Mouse (Mus musculus): ENCODE measurements around the gene Wnt3. TPM values are rescaled to one million over a fixed set of nuclear protein-coding genes. Genes with fewer than 3 reads are reported as not detected.
"Not testable (repeated sequence)": the region's sequence is repeated elsewhere in the genome, so short reads cannot be mapped to it uniquely, and the experiment has no call there.

Wnt3 gene
- total RNA-seq (2017) = not detected in 3 replicates

DNA sequence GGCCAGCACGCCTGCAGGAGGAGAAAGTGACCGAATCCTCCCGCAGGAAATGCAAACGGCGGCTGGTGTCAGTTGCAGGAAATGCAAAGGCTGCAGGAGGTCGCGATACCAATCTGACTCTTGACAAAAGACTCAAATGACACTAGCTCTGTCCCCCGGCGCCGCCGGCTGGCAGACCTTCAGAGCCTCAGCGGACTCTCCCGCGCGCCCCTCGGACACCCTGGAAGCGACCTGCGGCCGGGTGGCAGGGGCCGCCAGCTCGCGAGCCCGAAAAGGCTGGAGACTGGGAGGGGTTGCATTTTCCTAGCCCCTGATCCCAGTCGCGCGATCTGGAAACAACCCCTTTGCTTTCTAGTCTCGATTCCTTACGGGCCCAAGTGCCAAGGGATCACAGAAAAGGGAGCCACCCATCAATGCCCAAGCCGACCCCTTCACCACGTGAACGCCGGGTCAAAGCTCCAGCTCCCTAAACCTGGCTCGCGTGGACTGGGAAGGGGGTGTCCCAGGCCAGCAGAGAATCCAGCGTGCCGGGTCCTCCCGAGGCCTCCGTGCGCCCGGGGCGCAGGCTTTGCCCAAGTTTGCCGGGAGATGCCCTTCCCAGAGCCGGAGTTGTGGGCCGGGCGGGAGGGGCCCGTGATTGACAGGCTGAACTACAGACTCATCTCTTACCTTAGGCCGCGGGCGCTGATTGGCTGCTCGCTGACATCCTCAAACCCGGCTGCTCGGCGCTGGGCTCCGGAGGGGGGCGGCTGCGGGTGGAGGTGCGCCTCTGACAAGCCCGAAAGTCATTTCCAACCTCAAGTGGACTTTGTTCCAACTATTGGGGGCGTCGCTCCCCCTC lies at the start of gene Wnt3:
TSS of gene Wnt3 (plus strand) at position 764 of the 841 bp plus-strand sequence.
- ATAC-seq (replicated peaks; ENCODE audit: insufficient number of reproducible peaks, low FRiP score, low TSS enrichment, poor library complexity, severe bottlenecking) = no peak

- no peak for ATAC-seq (replicated peaks; ENCODE audit: insufficient number of reproducible peaks, low FRiP score, low TSS enrichment, poor library complexity, severe bottlenecking)
Observed at GRCm38 (mm10) chr11:103724331-103724771, 49.6 kb upstream of the Wnt3 start.

DNA sequence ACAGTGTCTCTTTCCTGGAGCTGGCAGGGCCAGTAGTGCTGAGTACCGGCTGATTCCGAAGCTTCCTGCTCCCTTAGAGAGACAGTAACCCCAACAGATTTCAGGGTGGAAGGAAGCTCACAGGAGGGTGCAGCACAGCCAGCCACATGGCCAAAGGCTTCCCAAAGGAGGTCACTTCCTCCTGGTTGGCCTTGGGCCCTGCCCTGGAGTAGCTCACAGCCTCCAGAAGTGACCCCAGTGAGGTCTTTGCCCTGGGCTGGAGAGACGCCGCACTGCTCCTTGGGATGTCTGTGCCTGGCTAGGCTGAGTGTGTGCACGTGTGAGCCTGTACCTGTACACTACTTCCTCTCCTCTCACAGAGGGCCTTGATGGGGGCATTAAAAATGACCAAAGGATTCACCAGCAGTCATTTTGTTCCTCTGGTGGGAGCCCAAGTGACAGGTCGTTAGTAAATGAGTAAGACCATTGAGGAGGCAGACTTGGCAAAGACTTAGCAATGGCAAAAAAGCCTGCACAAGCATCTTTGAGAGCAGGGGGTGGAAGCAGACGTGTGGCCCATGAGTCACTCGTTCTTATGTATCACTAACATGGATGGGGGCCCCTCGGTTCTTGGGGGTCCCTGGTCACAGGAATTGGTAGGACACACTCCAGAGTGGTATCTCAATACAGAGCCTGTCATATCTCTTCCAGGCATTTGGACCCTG lies 44.5 kb upstream of the Wnt3 start:
- no peak for ATAC-seq (replicated peaks; ENCODE audit: insufficient number of reproducible peaks, low FRiP score, low TSS enrichment, poor library complexity, severe bottlenecking)

DNA sequence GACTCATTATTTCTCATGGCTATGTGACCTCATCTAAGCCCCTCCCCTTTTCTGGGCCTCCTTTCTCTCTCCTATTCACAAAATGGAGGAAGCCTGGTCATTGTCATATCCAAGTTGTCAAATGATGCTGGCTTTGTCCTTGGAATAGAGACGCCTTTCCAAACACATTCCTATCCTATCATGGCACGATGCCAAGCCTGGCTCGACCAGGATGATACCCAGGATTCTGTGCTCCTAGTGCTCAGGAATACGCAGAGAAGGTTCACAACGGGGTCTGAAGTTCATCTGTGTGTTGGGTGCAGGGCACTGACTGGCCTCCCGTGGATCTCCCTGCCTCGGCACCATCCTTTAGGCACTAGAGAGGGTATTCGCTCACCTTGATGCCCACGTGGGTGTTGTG lies 42.4 kb upstream of the Wnt3 start:
- ATAC-seq (replicated peaks; ENCODE audit: insufficient number of reproducible peaks, low FRiP score, low TSS enrichment, poor library complexity, severe bottlenecking) = no peak

DNA sequence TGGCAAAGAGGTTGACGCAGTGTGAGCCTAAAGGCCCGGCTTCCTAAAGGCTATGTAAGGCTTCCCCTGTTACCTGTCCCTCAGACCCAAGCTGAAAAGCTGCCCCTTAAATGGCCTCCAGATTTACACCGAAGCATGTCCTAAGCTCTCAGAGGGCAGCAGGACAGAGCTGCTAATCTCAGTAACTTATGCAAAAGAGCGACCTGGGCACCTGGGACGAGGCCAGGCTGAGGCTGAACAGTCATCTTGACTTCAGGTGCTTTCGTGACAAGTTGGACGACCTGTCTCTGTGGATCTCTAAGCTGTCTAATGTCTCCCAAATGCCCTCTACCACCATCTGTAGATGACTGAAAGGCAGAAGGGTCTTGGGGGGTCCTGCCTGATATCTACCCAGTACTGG lies 41.6 kb upstream of the Wnt3 start:
- ATAC-seq (replicated peaks; ENCODE audit: insufficient number of reproducible peaks, low FRiP score, low TSS enrichment, poor library complexity, severe bottlenecking) = no peak

GRCm38 (mm10) chr11:103733069-103733468 lies 40.9 kb upstream of the Wnt3 start:
- no peak for ATAC-seq (replicated peaks; ENCODE audit: insufficient number of reproducible peaks, low FRiP score, low TSS enrichment, poor library complexity, severe bottlenecking)

GRCm38 (mm10) chr11:103733961-103734360 lies 40.0 kb upstream of the Wnt3 start:
- no peak for ATAC-seq (replicated peaks; ENCODE audit: insufficient number of reproducible peaks, low FRiP score, low TSS enrichment, poor library complexity, severe bottlenecking)

- ATAC-seq (replicated peaks; ENCODE audit: insufficient number of reproducible peaks, low FRiP score, low TSS enrichment, poor library complexity, severe bottlenecking) = no peak
Observed at GRCm38 (mm10) chr11:103734411-103735045, 39.4 kb upstream of the Wnt3 start.

DNA sequence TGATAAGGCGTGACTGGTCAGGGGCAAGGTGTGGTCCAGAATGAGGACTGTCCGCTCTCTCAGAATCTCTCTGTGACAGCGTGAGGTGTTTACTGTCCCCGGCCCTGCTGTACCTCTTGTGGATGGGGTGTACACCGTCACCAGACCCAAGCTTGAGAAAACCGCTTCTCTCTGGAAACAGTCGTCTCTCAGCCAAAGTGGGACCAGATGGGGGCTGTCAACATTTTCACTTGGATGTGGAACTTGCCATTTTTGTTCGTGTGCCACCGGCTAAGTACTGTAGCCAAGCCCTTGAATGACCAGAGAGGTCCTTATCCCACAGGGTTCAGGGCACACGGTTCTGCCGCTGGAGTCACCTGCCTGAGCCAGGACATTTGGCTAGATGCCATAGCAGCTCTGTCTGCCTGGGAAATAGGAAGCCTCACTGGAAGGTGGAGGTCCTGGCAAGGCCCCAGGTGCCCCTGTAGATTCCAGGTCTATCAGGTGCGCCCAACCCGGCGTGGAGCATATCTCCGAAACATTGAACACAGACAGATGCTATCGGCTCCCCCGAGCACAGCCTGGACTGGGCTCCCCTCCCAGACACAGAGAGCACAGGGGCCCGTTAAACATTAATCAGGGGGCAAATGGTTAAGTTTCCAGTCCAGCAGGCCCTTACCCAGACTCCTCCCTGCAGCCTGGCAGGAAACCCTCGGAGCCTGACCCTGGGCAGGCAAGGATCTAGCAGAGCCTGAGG lies 38.7 kb upstream of the Wnt3 start:
- ATAC-seq (replicated peaks; ENCODE audit: insufficient number of reproducible peaks, low FRiP score, low TSS enrichment, poor library complexity, severe bottlenecking) = no peak

- ATAC-seq (replicated peaks; ENCODE audit: insufficient number of reproducible peaks, low FRiP score, low TSS enrichment, poor library complexity, severe bottlenecking) = no peak
Observed at GRCm38 (mm10) chr11:103749306-103750089, 24.5 kb upstream of the Wnt3 start, which contains the start of gene Wnt9b. Wnt9b (minus strand) TSS chr11:103749821.

DNA sequence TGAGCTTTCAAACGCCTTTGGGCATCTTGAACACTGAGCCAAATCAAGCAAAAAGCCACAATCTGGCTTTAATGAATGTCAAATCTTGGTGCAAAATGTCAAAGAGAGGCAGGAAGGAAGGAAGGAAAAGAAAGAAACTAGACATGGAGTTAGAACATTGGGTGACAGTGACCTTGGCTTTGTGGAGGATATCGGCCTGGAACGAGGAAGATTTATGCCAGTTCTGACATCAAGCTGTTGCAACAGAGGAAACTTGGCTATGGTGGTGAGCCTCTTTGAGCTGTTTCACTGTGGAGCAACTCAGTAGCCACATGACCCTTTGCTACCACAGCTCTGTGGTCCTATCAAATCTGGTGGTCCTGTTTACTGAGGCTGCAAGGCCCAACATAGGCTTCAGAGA lies 23.3 kb upstream of the Wnt3 start:
- ATAC-seq (replicated peaks; ENCODE audit: insufficient number of reproducible peaks, low FRiP score, low TSS enrichment, poor library complexity, severe bottlenecking) = no peak

GRCm38 (mm10) chr11:103758054-103758453 lies 15.9 kb upstream of the Wnt3 start:
- no peak for ATAC-seq (replicated peaks; ENCODE audit: insufficient number of reproducible peaks, low FRiP score, low TSS enrichment, poor library complexity, severe bottlenecking)

DNA sequence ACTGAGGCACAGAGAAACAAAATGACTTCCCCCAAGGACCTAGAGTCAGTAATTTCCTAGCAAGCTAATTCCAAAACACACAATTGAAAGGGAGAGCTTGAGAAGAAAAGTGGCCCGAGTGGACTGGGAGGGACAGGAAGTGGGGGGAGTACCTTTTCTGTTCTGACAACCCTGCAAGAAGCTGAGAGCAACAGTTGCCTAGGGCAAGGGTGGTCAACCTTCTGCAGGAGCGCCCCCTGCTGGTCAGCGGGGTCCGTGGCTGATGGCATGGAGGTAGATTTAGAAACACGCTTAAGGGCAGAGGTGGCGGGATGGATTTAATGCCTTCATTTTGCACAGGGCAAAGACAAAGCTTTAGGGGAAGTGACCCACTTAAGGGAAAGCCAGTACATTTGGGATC lies 15.2 kb upstream of the Wnt3 start:
- peak; percentile 40; the same call in 1 of the 2 replicates for ATAC-seq (replicated peaks; ENCODE audit: insufficient number of reproducible peaks, low FRiP score, low TSS enrichment, poor library complexity, severe bottlenecking)

- no peak for ATAC-seq (replicated peaks; ENCODE audit: insufficient number of reproducible peaks, low FRiP score, low TSS enrichment, poor library complexity, severe bottlenecking)
Observed at GRCm38 (mm10) chr11:103760101-103760500, 13.8 kb upstream of the Wnt3 start.

DNA sequence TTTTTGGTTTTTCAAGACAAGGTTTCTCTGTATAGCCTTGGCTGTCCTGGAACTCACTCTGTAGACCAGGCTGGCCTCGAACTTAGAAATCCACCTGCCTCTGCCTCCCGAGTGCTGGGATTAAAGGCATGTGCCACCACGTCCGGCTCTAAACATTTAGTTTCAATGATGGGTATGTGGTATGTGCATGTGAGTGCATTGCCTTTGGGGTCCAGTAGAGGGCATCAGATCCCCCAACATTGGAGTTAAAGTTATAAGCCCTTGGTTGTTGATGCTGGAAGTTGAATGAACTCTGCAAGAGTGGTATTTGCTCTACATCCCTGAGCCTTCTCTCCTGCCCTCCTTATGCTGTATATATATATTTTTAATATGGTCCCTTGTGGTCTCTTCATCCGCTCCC lies 13.1 kb upstream of the Wnt3 start:
- ATAC-seq (replicated peaks; ENCODE audit: insufficient number of reproducible peaks, low FRiP score, low TSS enrichment, poor library complexity, severe bottlenecking) = not testable (repeated sequence)

DNA sequence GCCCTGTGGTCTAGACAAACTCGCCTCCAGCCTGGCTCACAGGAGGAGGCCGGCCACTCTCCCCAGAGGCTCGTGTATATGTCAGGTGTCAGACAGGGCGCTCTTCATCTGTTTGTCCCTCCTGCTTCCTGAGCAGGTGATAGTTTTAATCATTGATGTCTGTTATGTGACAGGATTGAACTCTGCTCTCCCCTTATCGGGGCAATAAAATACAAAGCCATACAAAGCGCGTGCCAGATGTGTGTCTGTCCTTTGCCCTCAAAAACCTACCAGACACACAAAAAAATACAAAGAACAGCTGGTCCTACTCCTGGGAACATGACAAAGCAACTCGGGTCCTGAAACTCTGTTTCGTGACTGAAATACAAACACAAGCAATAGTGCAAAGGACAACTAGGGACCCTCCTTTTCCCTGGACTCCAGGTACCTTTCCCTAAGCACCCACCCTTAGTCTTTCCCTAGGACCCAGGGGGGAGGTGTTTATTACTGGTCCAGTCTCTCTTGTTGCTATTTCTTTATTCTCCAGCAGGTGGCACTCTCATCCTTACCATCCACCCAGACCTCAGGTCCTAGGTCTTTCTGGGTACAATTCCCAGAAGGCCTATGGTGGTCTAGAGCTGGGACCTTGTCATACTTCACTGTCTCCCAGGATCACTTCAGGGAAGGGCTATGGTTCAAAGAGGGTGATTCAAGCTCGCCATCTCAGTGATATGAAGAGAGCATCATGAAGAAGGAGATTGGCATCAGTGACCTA lies 10.4 kb upstream of the Wnt3 start:
- 0 out of 2 replicates have a peak, but pooled peaks have one; percentile 33 for ATAC-seq (replicated peaks; ENCODE audit: insufficient number of reproducible peaks, low FRiP score, low TSS enrichment, poor library complexity, severe bottlenecking)

DNA sequence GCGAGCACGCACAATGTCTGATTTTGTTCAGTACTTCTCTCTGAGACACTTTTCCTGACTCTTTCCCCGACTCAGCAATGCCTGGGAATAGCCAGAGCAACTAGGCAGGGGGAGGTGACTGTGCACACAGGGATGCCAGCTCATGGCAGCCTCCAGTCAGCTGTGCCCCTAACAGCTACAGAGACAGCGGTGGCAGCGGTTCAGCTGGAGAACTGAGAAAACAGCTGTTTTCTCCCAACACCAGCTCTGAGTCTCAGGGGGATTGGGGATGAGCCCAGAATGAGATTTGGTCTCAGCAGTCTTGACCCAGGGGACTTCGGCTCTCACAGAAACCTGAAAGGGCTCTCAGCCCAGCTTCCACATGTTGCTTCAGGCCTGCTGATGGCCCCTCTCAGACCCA lies 9.3 kb upstream of the Wnt3 start:
- ATAC-seq (replicated peaks; ENCODE audit: insufficient number of reproducible peaks, low FRiP score, low TSS enrichment, poor library complexity, severe bottlenecking) = no peak

Measured in monocyte, adult 5-6 weeks (primary cell).